Mouse (Mus musculus): ENCODE results near the gene Armc7. TPM values are rescaled to one million over a fixed set of nuclear protein-coding genes. Genes with fewer than 3 reads are reported as not detected.
A peak's percentile ranks its signal among the peaks of the same experiment; 100 is the strongest.
"Not testable (repeated sequence)": the region's sequence is repeated elsewhere in the genome, so short reads cannot be mapped to it uniquely, and the experiment has no call there.

The Armc7 gene
- polyA plus RNA-seq, 1 experiment from 2014 or later: 5.5 TPM

DNA sequence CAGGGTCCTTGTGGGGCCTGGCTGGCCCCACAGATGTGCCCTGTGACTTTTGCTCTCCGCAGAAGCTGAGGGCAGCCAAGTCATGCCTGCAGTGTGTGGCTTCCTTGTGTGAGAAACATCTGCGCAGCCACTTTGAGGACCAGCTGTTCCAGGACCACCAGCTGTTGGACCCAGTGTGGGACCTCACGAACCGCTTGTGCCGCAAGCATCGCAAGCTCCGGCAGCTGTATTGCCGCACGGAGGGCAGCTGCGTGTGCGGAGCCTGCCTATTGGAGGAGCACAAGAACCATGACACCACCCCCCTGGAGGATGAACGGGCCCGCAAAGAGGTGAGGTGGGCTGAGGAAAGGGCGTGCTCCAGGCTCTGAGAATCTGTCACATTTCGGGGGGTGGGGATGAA, 34.0 kb upstream of the Armc7 start:
- Histone ChIP-seq H3K9ac (no peak overlapping the region), H3K36me3 (no peaks in the 10 kb centered on the region), H3K4me3 (replicated peaks) (no peak overlapping the region), H3K9me3 (no peaks in the 10 kb centered on the region), H3K4me1 (peaks cover under 1% of the 10 kb centered on the region; the same call in 1 of the 2 replicates), H3K27ac (no peak overlapping the region), H3K27me3 (replicated peaks) (0 out of 2 replicates have a peak, but pooled peaks cover 3% of the 10 kb centered on the region), H3K4me2 (no peak overlapping the region)
- WGBS: 37% methylated on average over 15 of the region's 15 CpGs
- ATAC-seq (ENCODE audit: insufficient read depth, low FRiP score, low read depth): no peak

- H3K36me3 ChIP-seq: no peaks in the 10 kb centered on the region
- H3K4me2 ChIP-seq: no peak overlapping the region
- ATAC-seq (ENCODE audit: insufficient read depth, low FRiP score, low read depth): no peak
- H3K4me1 ChIP-seq: peaks cover 8% of the 10 kb centered on the region
- no peak overlapping the region for H3K9ac ChIP-seq
- no peak overlapping the region for H3K4me3 ChIP-seq (replicated peaks)
- H3K9me3 ChIP-seq: no peaks in the 10 kb centered on the region
- WGBS: 40% methylated on average over 3 of the region's 3 CpGs
- 0 out of 2 replicates have a peak, but pooled peaks cover 3% of the 10 kb centered on the region for H3K27me3 ChIP-seq (replicated peaks)
- H3K27ac ChIP-seq: no peak overlapping the region
Observed at GRCm38 (mm10) chr11:115446906-115447305, 28.6 kb upstream of the Armc7 start.

DNA sequence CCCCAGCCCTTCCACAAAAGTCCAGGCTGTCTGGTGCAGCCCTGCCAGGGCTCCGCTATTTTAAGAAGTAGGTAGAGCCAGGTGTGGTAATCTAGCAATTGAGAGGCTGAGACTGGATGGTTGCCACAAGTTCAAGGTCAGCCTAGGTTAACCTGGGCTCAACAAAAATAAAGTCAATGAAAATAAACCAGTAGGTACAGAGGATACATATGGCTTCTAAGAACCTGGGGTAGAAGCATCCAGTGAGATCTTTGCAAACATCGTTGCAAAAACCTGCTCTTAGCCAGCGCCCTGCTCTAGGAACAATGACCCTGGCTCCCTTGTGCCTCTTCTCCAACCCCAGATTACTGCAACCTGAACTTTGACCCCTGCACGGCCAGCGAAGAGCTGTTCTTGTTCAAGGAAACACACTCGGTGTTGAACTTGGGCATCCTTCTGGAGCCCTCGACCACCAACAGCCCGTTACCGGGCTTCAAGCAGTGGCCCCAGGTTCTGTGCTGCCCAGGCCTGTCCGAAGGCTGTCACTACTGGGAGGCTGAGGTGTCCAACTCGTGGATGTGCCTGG, 28.1 kb upstream of the Armc7 start:
- Histone ChIP-seq H3K27me3 (replicated peaks) (0 out of 2 replicates have a peak, but pooled peaks cover 3% of the 10 kb centered on the region), H3K4me3 (replicated peaks) (no peak overlapping the region), H3K9me3 (no peaks in the 10 kb centered on the region), H3K9ac (no peak overlapping the region), H3K4me2 (no peak overlapping the region), H3K4me1 (peaks cover 8% of the 10 kb centered on the region), H3K27ac (peak overlapping the region; percentile 33; the same call in 1 of the 2 replicates), H3K36me3 (no peaks in the 10 kb centered on the region)
- no peak for ATAC-seq (ENCODE audit: insufficient read depth, low FRiP score, low read depth)
- WGBS: 77% methylated on average over 11 of the region's 11 CpGs

- Histone ChIP-seq H3K9ac (no peak overlapping the region), H3K27ac (peak overlapping the region; percentile 78; the same call in 1 of the 2 replicates), H3K4me3 (replicated peaks) (no peak overlapping the region), H3K27me3 (replicated peaks) (0 out of 2 replicates have a peak, but pooled peaks cover 3% of the 10 kb centered on the region), H3K4me2 (no peak overlapping the region), H3K4me1 (peaks cover 8% of the 10 kb centered on the region), H3K9me3 (no peaks in the 10 kb centered on the region), H3K36me3 (no peaks in the 10 kb centered on the region)
- ATAC-seq (ENCODE audit: insufficient read depth, low FRiP score, low read depth): peak; percentile 65; the same call in 1 of the 2 replicates
- WGBS: 82% methylated on average over 16 of the region's 16 CpGs
Observed at GRCm38 (mm10) chr11:115448075-115448474, 27.4 kb upstream of the Armc7 start.

GRCm38 (mm10) chr11:115448998-115449397, 26.5 kb upstream of the Armc7 start:
- 0 out of 2 replicates have a peak, but pooled peaks cover 3% of the 10 kb centered on the region for H3K27me3 ChIP-seq (replicated peaks)
- peaks cover 8% of the 10 kb centered on the region for H3K4me1 ChIP-seq
- no peak overlapping the region for H3K9ac ChIP-seq
- no peak overlapping the region for H3K4me3 ChIP-seq (replicated peaks)
- no peaks in the 10 kb centered on the region for H3K36me3 ChIP-seq
- H3K9me3 ChIP-seq: no peaks in the 10 kb centered on the region
- peak; percentile 11; the same call in 1 of the 2 replicates for ATAC-seq (ENCODE audit: insufficient read depth, low FRiP score, low read depth)
- no peak overlapping the region for H3K4me2 ChIP-seq
- WGBS: 56% methylated on average over 7 of the region's 7 CpGs
- peak overlapping the region; percentile 78 for H3K27ac ChIP-seq

DNA sequence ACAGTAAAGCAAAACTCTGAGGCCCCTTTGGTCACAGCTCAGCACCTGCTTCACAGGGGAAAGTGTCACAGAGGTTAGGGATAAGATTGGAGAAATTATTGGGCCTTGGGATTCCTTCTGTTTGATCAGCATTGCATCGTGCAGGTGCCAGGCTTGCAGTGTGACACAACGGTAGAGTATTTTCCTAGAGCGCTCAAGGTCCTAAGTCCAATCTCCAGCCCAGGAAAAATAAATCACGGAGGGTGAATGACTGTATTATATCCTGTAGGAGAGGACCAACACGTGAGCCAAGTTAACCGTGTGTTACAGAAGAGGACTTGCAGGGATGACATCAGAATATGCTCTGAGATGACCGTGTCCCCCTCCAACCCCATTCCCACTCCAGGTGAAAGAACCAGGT, 25.3 kb upstream of the Armc7 start:
- Histone ChIP-seq H3K27me3 (replicated peaks) (0 out of 2 replicates have a peak, but pooled peaks cover under 1% of the 10 kb centered on the region), H3K4me2 (no peak overlapping the region), H3K4me1 (peaks cover 8% of the 10 kb centered on the region), H3K4me3 (replicated peaks) (no peak overlapping the region), H3K27ac (0 out of 2 replicates have a peak overlapping the region, but pooled peaks have one; percentile 58), H3K9ac (no peak overlapping the region), H3K36me3 (no peaks in the 10 kb centered on the region), H3K9me3 (no peaks in the 10 kb centered on the region)
- 65% methylated on average over 7 of the region's 7 CpGs for WGBS
- no peak for ATAC-seq (ENCODE audit: insufficient read depth, low FRiP score, low read depth)

DNA sequence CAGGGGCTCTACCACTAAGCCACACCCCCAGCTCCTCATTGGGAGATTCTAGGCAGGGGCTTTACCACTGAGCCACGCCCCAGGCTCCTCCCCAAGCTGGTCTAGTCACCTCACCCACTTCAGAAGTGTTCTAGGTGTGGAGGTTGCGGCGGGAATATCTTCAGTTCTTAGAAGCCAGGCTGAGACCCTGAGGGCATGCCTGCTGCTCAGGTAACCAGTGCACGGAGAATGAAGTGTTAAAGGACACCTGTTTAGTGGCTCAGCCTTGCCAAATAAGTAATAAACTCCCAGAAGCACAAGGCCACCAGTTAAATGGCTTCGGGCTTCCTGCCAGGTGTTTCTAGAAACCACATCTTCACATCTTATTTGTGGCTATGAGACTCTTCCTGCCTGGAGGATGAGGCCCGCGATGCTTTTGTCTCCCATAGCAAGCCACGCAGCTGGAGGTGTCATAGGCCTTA, 23.7 kb upstream of the Armc7 start:
- no peaks in the 10 kb centered on the region for H3K36me3 ChIP-seq
- H3K4me2 ChIP-seq: no peak overlapping the region
- H3K27ac ChIP-seq: no peak overlapping the region
- no peak for ATAC-seq (ENCODE audit: insufficient read depth, low FRiP score, low read depth)
- H3K9ac ChIP-seq: no peak overlapping the region
- WGBS: 79% methylated on average over 8 of the region's 8 CpGs
- H3K27me3 ChIP-seq (replicated peaks): no peaks in the 10 kb centered on the region
- H3K9me3 ChIP-seq: no peaks in the 10 kb centered on the region
- H3K4me3 ChIP-seq (replicated peaks): no peak overlapping the region
- H3K4me1 ChIP-seq: peaks cover 8% of the 10 kb centered on the region

GRCm38 (mm10) chr11:115452281-115452860, 23.1 kb upstream of the Armc7 start:
- peaks cover 12% of the 10 kb centered on the region for H3K4me1 ChIP-seq
- no peak for ATAC-seq (ENCODE audit: insufficient read depth, low FRiP score, low read depth)
- H3K4me3 ChIP-seq (replicated peaks): no peak overlapping the region
- H3K9me3 ChIP-seq: no peaks in the 10 kb centered on the region
- H3K27ac ChIP-seq: no peak overlapping the region
- no peak overlapping the region for H3K9ac ChIP-seq
- no peak overlapping the region for H3K4me2 ChIP-seq
- 83% methylated on average over 7 of the region's 7 CpGs for WGBS
- no peaks in the 10 kb centered on the region for H3K27me3 ChIP-seq (replicated peaks)
- no peaks in the 10 kb centered on the region for H3K36me3 ChIP-seq

DNA sequence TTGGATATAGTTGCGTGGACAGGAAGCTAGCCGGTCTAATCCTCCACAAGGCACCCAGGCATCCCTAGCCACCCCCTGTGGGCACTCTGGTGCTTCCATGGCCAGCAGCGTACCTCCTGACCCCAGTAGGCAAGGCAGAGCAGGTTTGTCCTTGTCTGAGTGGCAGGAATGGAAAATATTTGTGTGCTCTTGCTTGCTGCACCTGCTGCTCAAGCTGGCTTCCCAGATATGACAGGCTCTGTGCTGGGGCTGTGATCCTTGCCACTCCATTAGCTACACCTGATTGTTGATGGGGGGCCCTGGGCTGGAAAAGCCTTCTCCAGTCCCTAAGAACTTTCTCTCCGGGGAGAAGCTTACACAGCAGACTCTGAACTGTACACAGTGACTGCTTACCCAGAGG, 22.2 kb upstream of the Armc7 start:
- WGBS: 61% methylated on average over 4 of the region's 4 CpGs
- no peak overlapping the region for H3K4me2 ChIP-seq
- no peak overlapping the region for H3K4me3 ChIP-seq (replicated peaks)
- no peaks in the 10 kb centered on the region for H3K9me3 ChIP-seq
- H3K27ac ChIP-seq: no peak overlapping the region; the same call in 1 of the 2 replicates
- ATAC-seq (ENCODE audit: insufficient read depth, low FRiP score, low read depth): peak; percentile 8; the same call in 1 of the 2 replicates
- H3K36me3 ChIP-seq: no peaks in the 10 kb centered on the region
- H3K9ac ChIP-seq: no peak overlapping the region
- H3K4me1 ChIP-seq: peaks cover 6% of the 10 kb centered on the region; the same call in 1 of the 2 replicates
- H3K27me3 ChIP-seq (replicated peaks): no peaks in the 10 kb centered on the region

GRCm38 (mm10) chr11:115454822-115455221, 20.6 kb upstream of the Armc7 start:
- 86% methylated on average over 6 of the region's 6 CpGs for WGBS
- not testable (repeated sequence) for H3K4me3 ChIP-seq (replicated peaks); ATAC-seq (ENCODE audit: insufficient read depth, low FRiP score, low read depth); H3K27me3 ChIP-seq (replicated peaks); H3K9ac ChIP-seq; H3K4me2 ChIP-seq; H3K9me3 ChIP-seq; H3K27ac ChIP-seq; H3K36me3 ChIP-seq; H3K4me1 ChIP-seq

GRCm38 (mm10) chr11:115455619-115456018, 19.8 kb upstream of the Armc7 start:
- H3K27ac ChIP-seq: no peak overlapping the region
- no peak for ATAC-seq (ENCODE audit: insufficient read depth, low FRiP score, low read depth)
- H3K4me2 ChIP-seq: no peak overlapping the region
- no peak overlapping the region for H3K4me3 ChIP-seq (replicated peaks)
- 85% methylated on average over 15 of the region's 15 CpGs for WGBS
- H3K4me1 ChIP-seq: peaks cover 6% of the 10 kb centered on the region; the same call in 1 of the 2 replicates
- H3K27me3 ChIP-seq (replicated peaks): no peaks in the 10 kb centered on the region
- no peaks in the 10 kb centered on the region for H3K9me3 ChIP-seq
- H3K36me3 ChIP-seq: no peaks in the 10 kb centered on the region
- no peak overlapping the region for H3K9ac ChIP-seq

DNA sequence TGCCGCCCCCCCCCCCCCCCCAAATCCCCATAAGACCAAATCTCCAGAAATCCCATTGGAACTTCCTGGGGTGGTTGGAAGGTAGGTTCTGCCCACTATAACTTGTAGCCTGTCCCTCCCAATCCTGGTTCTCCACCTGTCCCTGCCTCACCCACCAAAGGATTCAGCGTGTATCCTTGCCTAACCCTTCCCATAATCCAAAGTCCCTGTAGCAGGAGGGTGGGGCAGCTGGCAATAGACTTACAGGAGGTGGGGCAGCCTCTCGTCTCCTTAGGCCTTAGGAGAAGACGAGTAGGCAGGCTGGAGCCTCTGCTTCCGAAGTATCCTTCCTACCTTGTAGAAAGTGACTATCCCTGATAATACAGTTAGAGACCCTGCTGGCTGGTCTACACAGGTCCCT, 19.3 kb upstream of the Armc7 start:
- Histone ChIP-seq H3K4me2 (no peak overlapping the region), H3K4me3 (replicated peaks) (no peak overlapping the region), H3K9me3 (no peaks in the 10 kb centered on the region), H3K36me3 (no peaks in the 10 kb centered on the region), H3K9ac (no peak overlapping the region), H3K27ac (no peak overlapping the region), H3K27me3 (replicated peaks) (no peaks in the 10 kb centered on the region), H3K4me1 (peaks cover 6% of the 10 kb centered on the region; the same call in 1 of the 2 replicates)
- no peak for ATAC-seq (ENCODE audit: insufficient read depth, low FRiP score, low read depth)
- 79% methylated on average over 5 of the region's 5 CpGs for WGBS

Data from stomach, embryonic 15.5 days (tissue).